In the genomic region with DNA sequence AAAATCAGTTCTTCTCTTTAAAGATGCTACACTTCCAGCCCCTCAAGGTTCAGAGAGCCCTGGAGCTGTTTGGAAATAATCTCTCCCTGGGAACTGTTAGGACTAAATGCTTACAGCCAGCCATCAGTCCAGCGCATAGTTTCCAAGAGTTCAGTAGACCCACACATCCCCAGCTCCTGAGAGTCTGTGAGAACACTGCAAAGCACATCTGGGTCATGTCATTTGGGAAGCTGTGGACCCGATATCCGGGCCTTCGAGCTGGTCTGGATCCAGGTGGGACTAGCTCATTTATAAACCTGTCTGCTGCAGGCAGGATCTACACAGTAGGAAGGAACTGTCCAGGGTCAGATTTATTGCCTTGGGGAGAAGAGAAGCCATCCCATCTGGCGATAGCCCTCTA, we compare ENCODE assay signal across 26 mouse cellular contexts. TPM values are rescaled to one million over a fixed set of nuclear protein-coding genes. Genes with fewer than 3 reads are reported as not detected.
DNase-seq lines count a peak whose midpoint lies in the region; ATAC-seq and TF ChIP-seq lines count a peak whose summit lies in the region.
"Had no signal": no experiment of that assay in that cellular context is flagged by ENCODE, and none has a peak within 500 bp of the region (broad histone marks: within the 10 kb centered on the region; RNA-seq: fewer than 3 reads in every experiment).

No protein-coding gene starts in this region.

- no peak overlapping the region for H3K9ac ChIP-seq in kidney, embryonic 14.5 days (ENCODE audit: low read depth, low read length)
- no peak overlapping the region for H3K9ac ChIP-seq in kidney, postnatal 0 days (ENCODE audit: low read depth, low read length)
- no peak overlapping the region for H3K9ac ChIP-seq in intestine, embryonic 16.5 days (ENCODE audit: low read depth, low read length)
- no peak overlapping the region for H3K9ac ChIP-seq in hindbrain, embryonic 16.5 days (ENCODE audit: low read depth, low read length)
- H3K9ac ChIP-seq: embryonic facial prominence, embryonic 13.5 days; forebrain, embryonic 12.5 days; forebrain, embryonic 15.5 days; heart, embryonic 13.5 days; hindbrain, embryonic 14.5 days had no signal

- peaks cover 36% of the 10 kb centered on the region for H3K4me1 ChIP-seq in kidney, embryonic 14.5 days (ENCODE audit: control insufficient read depth, insufficient read depth, low read length)
- 0 out of 2 replicates have a peak, but pooled peaks cover 3% of the 10 kb centered on the region for H3K4me1 ChIP-seq in kidney, postnatal 0 days (replicated peaks; ENCODE audit: insufficient read depth, low read length)
- H3K4me1 ChIP-seq in intestine, embryonic 16.5 days (ENCODE audit: control insufficient read depth, insufficient read depth, low read length), result peaks cover 32% of the 10 kb centered on the region
- peaks cover 17% of the 10 kb centered on the region for H3K4me1 ChIP-seq in hindbrain, embryonic 16.5 days (ENCODE audit: control insufficient read depth, insufficient read depth, low read depth, low read length)
- H3K4me1 ChIP-seq in embryonic facial prominence, embryonic 10.5 days, result peaks cover 56% of the 10 kb centered on the region

- no peaks in the 10 kb centered on the region for H3K9me3 ChIP-seq in kidney, embryonic 14.5 days (ENCODE audit: control insufficient read depth, low read length)
- no peaks in the 10 kb centered on the region for H3K9me3 ChIP-seq in kidney, postnatal 0 days (replicated peaks; ENCODE audit: low read length)
- no peaks in the 10 kb centered on the region for H3K9me3 ChIP-seq in intestine, embryonic 16.5 days (ENCODE audit: control insufficient read depth, low read length)
- no peaks in the 10 kb centered on the region for H3K9me3 ChIP-seq in hindbrain, embryonic 16.5 days (ENCODE audit: control insufficient read depth, low read length)
- H3K9me3 ChIP-seq in embryonic facial prominence, embryonic 10.5 days, result no peaks in the 10 kb centered on the region
- H3K9me3 ChIP-seq: embryonic facial prominence, embryonic 13.5 days; forebrain, embryonic 12.5 days; forebrain, embryonic 15.5 days; G1E; heart, embryonic 10.5 days; heart, embryonic 13.5 days had no signal

- H3K27ac ChIP-seq in kidney, embryonic 14.5 days (ENCODE audit: low read depth, low read length), result peak overlapping the region; percentile 43; the same call in 1 of the 2 replicates
- no peak overlapping the region for H3K27ac ChIP-seq in kidney, postnatal 0 days
- peak overlapping the region; percentile 56 for H3K27ac ChIP-seq in intestine, embryonic 16.5 days (ENCODE audit: low read length)
- no peak overlapping the region for H3K27ac ChIP-seq in hindbrain, embryonic 16.5 days (ENCODE audit: low read depth, low read length)
- no peak overlapping the region for H3K27ac ChIP-seq in embryonic facial prominence, embryonic 10.5 days (replicated peaks)
- H3K27ac ChIP-seq: embryonic facial prominence, embryonic 13.5 days; forebrain, embryonic 12.5 days; forebrain, embryonic 15.5 days; heart, adult 2 months; heart, embryonic 10.5 days; heart, embryonic 13.5 days; hindbrain, embryonic 14.5 days had no signal

- TF ChIP-seq CTCF in kidney, postnatal 0 days (IDR thresholded peaks at IDR 0.05; ENCODE audit: low read depth), result no peak

- H3K4me2 ChIP-seq in kidney, embryonic 14.5 days (replicated peaks; ENCODE audit: low read depth, low read length), result no peak overlapping the region
- H3K4me2 ChIP-seq in kidney, postnatal 0 days (ENCODE audit: low read length), result no peak overlapping the region
- no peak overlapping the region for H3K4me2 ChIP-seq in intestine, embryonic 16.5 days (ENCODE audit: low read depth, low read length)
- no peak overlapping the region for H3K4me2 ChIP-seq in hindbrain, embryonic 16.5 days (ENCODE audit: low read length)
- H3K4me2 ChIP-seq: embryonic facial prominence, embryonic 13.5 days; forebrain, embryonic 12.5 days; forebrain, embryonic 15.5 days; heart, embryonic 13.5 days; hindbrain, embryonic 14.5 days had no signal

- no peak for DNase-seq in kidney, postnatal 4 days
- DNase-seq in kidney, postnatal 0 days (ENCODE audit: low spot score), result peak; percentile 36
- DNase-seq in kidney, adult 18-20 months, result no peak
- DNase-seq in embryonic facial prominence, embryonic 10.5 days (ENCODE audit: low spot score), result no peak
- DNase-seq: adrenal gland, postnatal 10 days; adrenal gland, postnatal 36 days; B cell, adult 2 months; cerebellum, adult 18-20 months; cerebellum, adult 9-10 months; cerebellum, postnatal 14 days; gastrocnemius, postnatal 36 days; heart, adult 2 months; heart, postnatal 14 days; heart, postnatal 4 days had no signal

- 36% methylated on average over 5 of the region's 5 CpGs for WGBS in kidney, embryonic 14.5 days
- 25% methylated on average over 5 of the region's 5 CpGs for WGBS in kidney, postnatal 0 days
- 37% methylated on average over 5 of the region's 5 CpGs for WGBS in intestine, embryonic 16.5 days
- 81% methylated on average over 5 of the region's 5 CpGs for WGBS in hindbrain, embryonic 16.5 days
- WGBS in embryonic facial prominence, embryonic 10.5 days, result 78% methylated on average over 5 of the region's 5 CpGs

- no peaks in the 10 kb centered on the region for H3K36me3 ChIP-seq in kidney, embryonic 14.5 days (ENCODE audit: control insufficient read depth, insufficient read depth, low read length)
- H3K36me3 ChIP-seq in kidney, postnatal 0 days (ENCODE audit: insufficient read depth, low read length), result no peaks in the 10 kb centered on the region
- no peaks in the 10 kb centered on the region for H3K36me3 ChIP-seq in intestine, embryonic 16.5 days (ENCODE audit: control insufficient read depth, insufficient read depth, low read length)
- H3K36me3 ChIP-seq in hindbrain, embryonic 16.5 days (ENCODE audit: control insufficient read depth, insufficient read depth, low read length), result no peaks in the 10 kb centered on the region
- H3K36me3 ChIP-seq in embryonic facial prominence, embryonic 10.5 days (replicated peaks), result no peaks in the 10 kb centered on the region
- H3K36me3 ChIP-seq: embryonic facial prominence, embryonic 13.5 days; forebrain, embryonic 12.5 days; forebrain, embryonic 15.5 days; G1E; heart, embryonic 10.5 days; heart, embryonic 13.5 days had no signal

- no peaks in the 10 kb centered on the region; the same call in 1 of the 2 replicates for H3K27me3 ChIP-seq in kidney, embryonic 14.5 days (ENCODE audit: control insufficient read depth, insufficient read depth, low read length)
- no peaks in the 10 kb centered on the region for H3K27me3 ChIP-seq in kidney, postnatal 0 days (ENCODE audit: insufficient read depth, low read length)
- no peaks in the 10 kb centered on the region for H3K27me3 ChIP-seq in intestine, embryonic 16.5 days (replicated peaks; ENCODE audit: control insufficient read depth, insufficient read depth, low read length)
- H3K27me3 ChIP-seq in hindbrain, embryonic 16.5 days (replicated peaks; ENCODE audit: control insufficient read depth, insufficient read depth, low read length), result no peaks in the 10 kb centered on the region; the same call in 1 of the 2 replicates
- peaks cover 74% of the 10 kb centered on the region for H3K27me3 ChIP-seq in embryonic facial prominence, embryonic 10.5 days (replicated peaks; ENCODE audit: low read depth, poor library complexity, severe bottlenecking)
- H3K27me3 ChIP-seq: forebrain, embryonic 15.5 days had no signal

- H3K4me3 ChIP-seq in kidney, embryonic 14.5 days (ENCODE audit: low read length), result no peak overlapping the region
- no peak overlapping the region for H3K4me3 ChIP-seq in kidney, postnatal 0 days (replicated peaks; ENCODE audit: low read depth, low read length)
- H3K4me3 ChIP-seq in intestine, embryonic 16.5 days (ENCODE audit: low read length), result no peak overlapping the region
- H3K4me3 ChIP-seq in hindbrain, embryonic 16.5 days (ENCODE audit: low read length), result no peak overlapping the region
- H3K4me3 ChIP-seq in embryonic facial prominence, embryonic 10.5 days, result no peak overlapping the region
- H3K4me3 ChIP-seq: embryonic facial prominence, embryonic 13.5 days; erythroblast, embryonic 14.5 days; forebrain, embryonic 12.5 days; forebrain, embryonic 15.5 days; heart, adult 2 months; heart, embryonic 10.5 days; heart, embryonic 13.5 days had no signal

- no peak for ATAC-seq in kidney, embryonic 14.5 days (ENCODE audit: low FRiP score, low TSS enrichment)
- ATAC-seq in kidney, postnatal 0 days (replicated peaks; ENCODE audit: low FRiP score, low read depth), result no peak
- ATAC-seq in intestine, embryonic 16.5 days, result peak; percentile 48
- no peak for ATAC-seq in hindbrain, embryonic 16.5 days
- ATAC-seq: forebrain, embryonic 15.5 days; Patski had no signal

RNA-seq across cellular contexts. Expression of a gene that starts 11.1 kb away (rescaled TPM):
- 6.3 and 12.4 TPM in 2 replicates for polyA plus RNA-seq in kidney, embryonic 14.5 days (2014; fragmentation: Nextera tagmentation; extraction: Ambion mirVana)
- 4.4 and 4.9 TPM in 2 replicates for polyA plus RNA-seq in kidney, postnatal 0 days (2015; fragmentation: Nextera tagmentation; extraction: Ambion mirVana)
- polyA plus RNA-seq in intestine, embryonic 16.5 days (2015; fragmentation: Nextera tagmentation; extraction: Ambion mirVana), result 1.9 and 2.1 TPM in 2 replicates
- polyA plus RNA-seq in hindbrain, embryonic 16.5 days (2015; fragmentation: Nextera tagmentation; extraction: Ambion mirVana), result 3.6 and 4.1 TPM in 2 replicates
- polyA plus RNA-seq in embryonic facial prominence, embryonic 10.5 days (2016; fragmentation: Nextera tagmentation; extraction: Ambion mirVana), result 0.16 and 0.35 TPM in 2 replicates
- polyA plus RNA-seq: erythroblast, embryonic 14.5 days; G1E; heart, adult 2 months; Patski had no signal

RNA-seq across cellular contexts. Expression of a gene that starts 54.8 kb away (rescaled TPM):
- 1.1 and 1.9 TPM in 2 replicates for polyA plus RNA-seq in kidney, embryonic 14.5 days (2014; fragmentation: Nextera tagmentation; extraction: Ambion mirVana)
- 11.9 and 12.7 TPM in 2 replicates for polyA plus RNA-seq in kidney, postnatal 0 days (2015; fragmentation: Nextera tagmentation; extraction: Ambion mirVana)
- polyA plus RNA-seq in intestine, embryonic 16.5 days (2015; fragmentation: Nextera tagmentation; extraction: Ambion mirVana), result 2.2 TPM in 2 replicates
- 2.7 and 3.0 TPM in 2 replicates for polyA plus RNA-seq in hindbrain, embryonic 16.5 days (2015; fragmentation: Nextera tagmentation; extraction: Ambion mirVana)
- polyA plus RNA-seq in embryonic facial prominence, embryonic 10.5 days (2016; fragmentation: Nextera tagmentation; extraction: Ambion mirVana), result 3.3 and 4.1 TPM in 2 replicates
- polyA plus RNA-seq: G1E had no signal

Comparison
In these comparisons a context has a peak if more than half of its experiments do, and no peak if none do; other contexts are left out.
1. H3K27ac ChIP-seq: peak in kidney, embryonic 14.5 days (single experiment) and intestine, embryonic 16.5 days (single experiment); none in kidney, postnatal 0 days (single experiment), hindbrain, embryonic 16.5 days (single experiment) and embryonic facial prominence, embryonic 10.5 days (single experiment).